Mouse (Mus musculus): ENCODE measurements around the gene Gm11172. TPM values are rescaled to one million over a fixed set of nuclear protein-coding genes. Genes with fewer than 3 reads are reported as not detected.
A peak's percentile ranks its signal among the peaks of the same experiment; 100 is the strongest.

Gm11172 gene
- polyA plus RNA-seq, 1 experiment, result not detected

DNA sequence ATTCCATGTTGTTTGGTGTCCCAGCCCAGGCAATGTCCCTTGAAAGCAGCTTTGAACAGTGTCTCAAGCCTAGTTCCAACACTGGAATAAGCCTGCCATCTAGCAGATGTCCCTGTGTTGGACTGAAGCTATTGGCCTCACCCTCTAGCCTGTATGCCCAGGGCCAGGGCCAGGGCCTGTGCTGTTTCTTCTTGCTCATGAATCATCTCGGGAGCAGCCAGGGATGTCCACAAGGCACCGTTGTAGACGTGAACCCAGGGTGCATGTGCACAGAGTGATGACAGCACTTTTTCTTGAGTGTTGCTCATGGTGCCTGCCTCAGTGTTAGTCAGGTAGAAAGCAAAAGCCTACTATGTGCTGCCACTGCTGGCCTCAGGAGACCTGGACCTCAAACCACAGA lies 24.5 kb downstream of the Gm11172 start:
- no peaks in the 10 kb centered on the region for H3K79me3 ChIP-seq (ENCODE audit: low read depth)
- TF ChIP-seq FOSL1 (IDR thresholded peaks at IDR 0.05; ENCODE audit: insufficient read depth, low read length, poor library complexity, severe bottlenecking) (no peak), MYOG (IDR thresholded peaks at IDR 0.05; ENCODE audit: control insufficient read depth, extremely low read depth, insufficient read length) (no peak), CEBPB (IDR thresholded peaks at IDR 0.05; ENCODE audit: low read depth) (no peak), USF1 (IDR thresholded peaks at IDR 0.05; ENCODE audit: low read depth) (no peak), MYOD1 (IDR thresholded peaks at IDR 0.05; ENCODE audit: control insufficient read depth, insufficient read length, low read depth) (no peak), CTCF (IDR thresholded peaks at IDR 0.05; ENCODE audit: control insufficient read depth, insufficient read depth, insufficient read length) (no peak), MAX (IDR thresholded peaks at IDR 0.05) (no peak)
- H3ac ChIP-seq (ENCODE audit: control insufficient read depth, insufficient read length, low read depth), result no peak overlapping the region

DNA sequence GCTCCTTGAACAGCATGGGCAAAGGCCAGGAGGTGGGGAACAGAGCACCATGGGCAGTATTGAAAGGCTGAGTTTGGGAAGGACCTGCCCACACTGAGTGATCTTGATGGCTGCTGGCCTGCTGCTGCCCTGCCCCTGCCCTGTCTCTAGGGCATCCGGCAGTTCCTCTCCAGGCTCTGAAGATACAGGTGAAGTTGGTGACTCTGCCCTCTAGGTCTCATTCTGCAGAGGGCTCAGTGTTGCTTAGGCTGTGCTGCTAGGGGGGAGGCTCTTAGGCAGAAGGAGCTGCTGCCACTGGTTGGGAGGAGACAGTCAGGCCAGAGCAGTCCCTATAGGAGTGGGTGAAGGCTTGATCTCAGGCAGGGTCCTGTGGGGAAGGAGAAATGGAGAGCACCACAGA lies 25.2 kb downstream of the Gm11172 start:
- H3K36me3 ChIP-seq (ENCODE audit: control insufficient read depth, insufficient read depth), result no peaks in the 10 kb centered on the region
- no peaks in the 10 kb centered on the region for H3K27me3 ChIP-seq (ENCODE audit: control insufficient read depth, insufficient read depth, insufficient read length)
- H3K79me2 ChIP-seq (ENCODE audit: control insufficient read depth, insufficient read depth), result no peaks in the 10 kb centered on the region
- H3ac ChIP-seq (ENCODE audit: control insufficient read depth, insufficient read length, low read depth), result no peak overlapping the region
- no peak for TF ChIP-seq CEBPB (IDR thresholded peaks at IDR 0.05; ENCODE audit: low read depth)
- TF ChIP-seq MYOG (IDR thresholded peaks at IDR 0.05; ENCODE audit: control insufficient read depth, extremely low read depth, insufficient read length), result no peak
- no peak for TF ChIP-seq MYOD1 (IDR thresholded peaks at IDR 0.05; ENCODE audit: control insufficient read depth, insufficient read length, low read depth)
- no peak for TF ChIP-seq FOSL1 (IDR thresholded peaks at IDR 0.05; ENCODE audit: insufficient read depth, low read length, poor library complexity, severe bottlenecking)
- no peak for TF ChIP-seq CTCF (IDR thresholded peaks at IDR 0.05; ENCODE audit: control insufficient read depth, insufficient read depth, insufficient read length)
- TF ChIP-seq USF1 (IDR thresholded peaks at IDR 0.05; ENCODE audit: low read depth), result no peak
- no peak for TF ChIP-seq MAX (IDR thresholded peaks at IDR 0.05)
- H3K4me3 ChIP-seq (ENCODE audit: insufficient read depth, poor library complexity, severe bottlenecking), result no peak overlapping the region
- no peaks in the 10 kb centered on the region for H3K79me3 ChIP-seq (ENCODE audit: low read depth)

More for the DNA sequence above, 24.5 kb downstream of the Gm11172 start:
- H3K36me3 ChIP-seq (ENCODE audit: control insufficient read depth, insufficient read depth), result no peaks in the 10 kb centered on the region
- H3K27me3 ChIP-seq (ENCODE audit: control insufficient read depth, insufficient read depth, insufficient read length), result no peaks in the 10 kb centered on the region
- H3K4me3 ChIP-seq (ENCODE audit: insufficient read depth, poor library complexity, severe bottlenecking), result no peak overlapping the region
- no peaks in the 10 kb centered on the region for H3K79me2 ChIP-seq (ENCODE audit: control insufficient read depth, insufficient read depth)

DNA sequence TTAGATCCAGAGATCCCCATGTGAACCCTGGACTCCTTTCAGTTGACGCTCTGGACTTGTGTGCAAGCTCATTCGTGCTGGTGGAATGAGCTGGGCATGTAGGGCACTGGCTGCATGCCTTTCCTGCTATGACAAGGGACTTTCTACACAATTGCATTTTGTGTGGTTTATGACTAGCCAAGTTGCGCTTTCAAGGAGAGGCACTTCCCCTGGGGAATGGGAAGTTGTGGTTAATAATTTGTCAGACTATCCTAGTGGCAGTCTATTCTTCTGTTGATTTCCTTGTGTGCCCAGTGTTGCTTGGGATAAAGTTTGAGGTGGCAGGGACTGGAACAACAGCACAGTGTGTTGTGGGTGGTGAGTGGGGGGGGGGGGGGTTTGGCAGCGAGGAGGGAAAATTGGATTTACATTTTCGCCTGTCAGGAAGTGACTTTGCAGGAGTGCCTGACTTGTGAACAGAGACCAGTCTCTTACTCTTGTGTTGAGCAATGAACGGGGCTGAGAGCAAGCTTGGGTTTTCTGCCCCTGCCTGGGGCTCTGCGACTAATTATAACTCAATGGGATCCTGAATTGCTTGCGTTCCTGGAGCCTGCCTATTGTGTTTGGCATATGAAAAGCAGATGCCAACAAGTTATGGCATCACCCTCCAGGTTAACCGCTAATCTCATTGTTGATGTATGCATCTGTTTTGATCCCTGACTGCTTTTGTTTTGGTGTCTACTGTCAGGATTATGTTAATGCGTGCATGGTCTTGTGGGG lies 26.0 kb downstream of the Gm11172 start:
- no peaks in the 10 kb centered on the region for H3K79me3 ChIP-seq (ENCODE audit: low read depth)
- H3K4me3 ChIP-seq (ENCODE audit: insufficient read depth, poor library complexity, severe bottlenecking), result no peak overlapping the region
- H3K27me3 ChIP-seq (ENCODE audit: control insufficient read depth, insufficient read depth, insufficient read length), result no peaks in the 10 kb centered on the region
- no peak overlapping the region for H3ac ChIP-seq (ENCODE audit: control insufficient read depth, insufficient read length, low read depth)
- TF ChIP-seq USF1 (IDR thresholded peaks at IDR 0.05; ENCODE audit: low read depth) (no peak), CEBPB (IDR thresholded peaks at IDR 0.05; ENCODE audit: low read depth) (peak; percentile 70), MAX (IDR thresholded peaks at IDR 0.05) (peak; percentile 72)
- H3K79me2 ChIP-seq (ENCODE audit: control insufficient read depth, insufficient read depth), result no peaks in the 10 kb centered on the region
- H3K36me3 ChIP-seq (ENCODE audit: control insufficient read depth, insufficient read depth), result no peaks in the 10 kb centered on the region

DNA sequence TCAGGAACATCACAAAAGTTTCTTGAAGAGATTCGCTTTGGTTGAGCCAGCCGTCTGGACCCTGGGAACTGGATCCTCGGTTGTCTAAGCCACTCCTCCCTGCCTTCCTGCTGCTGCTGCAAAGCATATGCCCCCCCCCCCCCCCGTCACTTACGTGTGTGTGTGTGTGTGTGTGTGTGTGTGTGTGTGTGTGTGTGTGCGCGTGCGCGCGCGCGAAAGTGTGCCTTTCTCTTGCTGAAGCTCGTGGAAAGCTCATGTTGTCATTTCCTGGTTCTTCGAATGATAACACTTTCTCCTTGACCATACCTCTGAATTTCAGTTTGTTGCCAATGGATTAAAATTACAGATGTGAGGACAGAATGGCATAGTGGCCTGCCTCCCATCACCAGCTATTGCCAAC lies 27.3 kb downstream of the Gm11172 start:
- H3K79me2 ChIP-seq (ENCODE audit: control insufficient read depth, insufficient read depth), result no peaks in the 10 kb centered on the region
- no peak overlapping the region for H3ac ChIP-seq (ENCODE audit: control insufficient read depth, insufficient read length, low read depth)
- no peaks in the 10 kb centered on the region for H3K79me3 ChIP-seq (ENCODE audit: low read depth)
- H3K27me3 ChIP-seq (ENCODE audit: control insufficient read depth, insufficient read depth, insufficient read length), result no peaks in the 10 kb centered on the region
- H3K36me3 ChIP-seq (ENCODE audit: control insufficient read depth, insufficient read depth), result no peaks in the 10 kb centered on the region
- no peak for TF ChIP-seq MYOD1 (IDR thresholded peaks at IDR 0.05; ENCODE audit: control insufficient read depth, insufficient read length, low read depth)
- no peak for TF ChIP-seq CEBPB (IDR thresholded peaks at IDR 0.05; ENCODE audit: low read depth)
- no peak for TF ChIP-seq CTCF (IDR thresholded peaks at IDR 0.05; ENCODE audit: control insufficient read depth, insufficient read depth, insufficient read length)
- no peak for TF ChIP-seq FOSL1 (IDR thresholded peaks at IDR 0.05; ENCODE audit: insufficient read depth, low read length, poor library complexity, severe bottlenecking)
- TF ChIP-seq MYOG (IDR thresholded peaks at IDR 0.05; ENCODE audit: control insufficient read depth, extremely low read depth, insufficient read length), result no peak
- TF ChIP-seq MAX (IDR thresholded peaks at IDR 0.05), result no peak
- TF ChIP-seq USF1 (IDR thresholded peaks at IDR 0.05; ENCODE audit: low read depth), result no peak
- no peak overlapping the region for H3K4me3 ChIP-seq (ENCODE audit: insufficient read depth, poor library complexity, severe bottlenecking)

DNA sequence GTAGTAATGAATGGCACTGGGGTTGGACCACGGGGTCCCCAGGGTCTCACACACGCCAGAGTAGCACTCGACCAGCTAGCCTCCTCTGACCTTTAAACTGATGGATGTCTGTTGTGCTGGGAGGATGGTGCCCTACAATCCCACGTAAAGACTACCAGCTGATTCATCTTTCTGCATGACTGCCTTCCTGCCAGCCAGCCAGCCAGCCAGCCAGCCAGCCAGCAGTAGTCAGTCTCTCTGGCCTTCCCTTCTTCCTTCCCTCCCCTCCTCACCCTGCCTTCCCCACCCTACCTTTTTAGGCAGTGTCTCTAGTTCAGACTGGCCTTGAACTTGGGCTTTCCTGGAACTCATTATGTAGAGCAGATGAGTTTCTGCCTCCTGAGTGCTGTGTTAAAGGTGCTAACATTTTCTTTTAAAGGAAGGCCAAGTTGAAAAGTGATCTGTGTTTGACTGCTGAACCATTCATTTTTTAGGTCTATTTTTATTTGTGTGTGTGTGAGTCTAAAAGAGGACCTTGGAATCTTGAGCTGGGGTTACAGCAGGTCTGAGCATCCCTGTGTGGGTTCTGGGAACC lies 29.7 kb downstream of the Gm11172 start:
- H3K36me3 ChIP-seq (ENCODE audit: control insufficient read depth, insufficient read depth), result no peaks in the 10 kb centered on the region
- no peak overlapping the region for H3ac ChIP-seq (ENCODE audit: control insufficient read depth, insufficient read length, low read depth)
- H3K79me2 ChIP-seq (ENCODE audit: control insufficient read depth, insufficient read depth), result no peaks in the 10 kb centered on the region
- TF ChIP-seq CEBPB (IDR thresholded peaks at IDR 0.05; ENCODE audit: low read depth) (no peak), CTCF (IDR thresholded peaks at IDR 0.05; ENCODE audit: control insufficient read depth, insufficient read depth, insufficient read length) (no peak), USF1 (IDR thresholded peaks at IDR 0.05; ENCODE audit: low read depth) (no peak)
- no peaks in the 10 kb centered on the region for H3K27me3 ChIP-seq (ENCODE audit: control insufficient read depth, insufficient read depth, insufficient read length)
- no peaks in the 10 kb centered on the region for H3K79me3 ChIP-seq (ENCODE audit: low read depth)
- no peak overlapping the region for H3K4me3 ChIP-seq (ENCODE audit: insufficient read depth, poor library complexity, severe bottlenecking)
